12 mouse cellular contexts compared by ENCODE assay signal in the genomic region with DNA sequence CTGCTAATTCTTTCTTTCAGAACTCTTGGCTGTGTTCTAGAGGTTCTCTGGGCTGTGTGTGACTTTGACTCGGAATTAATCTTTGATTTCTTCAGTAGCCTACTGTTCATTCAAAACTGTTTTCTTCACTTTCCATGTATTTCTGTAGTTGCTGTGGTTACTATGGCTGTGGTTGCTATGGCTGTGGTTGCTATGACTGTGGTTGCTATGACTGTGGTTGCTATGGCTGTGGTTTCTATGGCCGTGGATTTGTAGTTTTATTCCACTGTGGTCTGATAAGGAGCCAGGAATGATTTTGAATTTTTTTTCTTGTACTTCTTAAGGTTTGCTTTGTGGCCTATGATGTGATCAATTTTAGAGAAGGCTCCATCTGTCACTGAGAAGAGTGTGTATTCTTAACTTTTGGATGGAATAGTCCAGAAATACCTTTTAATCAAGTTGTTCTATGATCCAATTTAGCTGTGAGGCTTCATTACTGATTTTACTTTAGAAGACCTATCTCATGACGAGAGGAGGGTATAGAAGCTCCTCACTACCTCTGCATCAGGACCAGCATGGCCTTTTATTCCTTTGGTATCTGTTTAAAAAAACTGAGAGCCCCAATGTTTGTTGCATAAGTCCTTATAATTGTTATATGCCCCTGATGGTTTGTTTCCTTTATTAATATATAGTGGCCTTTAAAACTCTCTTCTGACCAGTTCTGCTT. TPM values are rescaled to one million over a fixed set of nuclear protein-coding genes. Genes with fewer than 3 reads are reported as not detected.
DNase-seq lines count a peak whose midpoint lies in the region; ATAC-seq and TF ChIP-seq lines count a peak whose summit lies in the region.
"Had no signal": no experiment of that assay in that cellular context is flagged by ENCODE, and none has a peak within 500 bp of the region (broad histone marks: within the 10 kb centered on the region; RNA-seq: fewer than 3 reads in every experiment).

No protein-coding gene starts in this region.

- peaks cover 2% of the 10 kb centered on the region for H3K27me3 ChIP-seq in CH12.LX (replicated peaks)
- no peaks in the 10 kb centered on the region for H3K27me3 ChIP-seq in embryonic facial prominence, embryonic 11.5 days (ENCODE audit: control insufficient read depth, insufficient read depth, low read length)
- H3K27me3 ChIP-seq in hindbrain, embryonic 16.5 days (replicated peaks; ENCODE audit: control insufficient read depth, insufficient read depth, low read length) = no peaks in the 10 kb centered on the region
- no peaks in the 10 kb centered on the region for H3K27me3 ChIP-seq in midbrain, embryonic 13.5 days
- H3K27me3 ChIP-seq in liver, embryonic 12.5 days (replicated peaks) = 0 out of 2 replicates have a peak, but pooled peaks cover 7% of the 10 kb centered on the region
- no peaks in the 10 kb centered on the region for H3K27me3 ChIP-seq in heart, embryonic 11.5 days (ENCODE audit: control insufficient read depth, insufficient read depth, low read length)

- H3K9ac ChIP-seq in CH12.LX (ENCODE audit: insufficient read depth, low read depth) = no peak overlapping the region
- H3K9ac ChIP-seq in embryonic facial prominence, embryonic 11.5 days (replicated peaks; ENCODE audit: low read length) = no peak overlapping the region
- no peak overlapping the region for H3K9ac ChIP-seq in hindbrain, embryonic 16.5 days (ENCODE audit: low read depth, low read length)
- no peak overlapping the region for H3K9ac ChIP-seq in midbrain, embryonic 13.5 days (replicated peaks)
- H3K9ac ChIP-seq in liver, embryonic 12.5 days = no peak overlapping the region
- no peak overlapping the region for H3K9ac ChIP-seq in heart, embryonic 11.5 days (ENCODE audit: low read depth, low read length)

- H3K9me3 ChIP-seq in CH12.LX (replicated peaks; ENCODE audit: low read length) = no peaks in the 10 kb centered on the region
- no peaks in the 10 kb centered on the region for H3K9me3 ChIP-seq in embryonic facial prominence, embryonic 11.5 days (replicated peaks; ENCODE audit: control insufficient read depth, low read length)
- no peaks in the 10 kb centered on the region for H3K9me3 ChIP-seq in hindbrain, embryonic 16.5 days (ENCODE audit: control insufficient read depth, low read length)
- H3K9me3 ChIP-seq in midbrain, embryonic 13.5 days = no peaks in the 10 kb centered on the region
- H3K9me3 ChIP-seq in liver, embryonic 12.5 days (replicated peaks) = no peaks in the 10 kb centered on the region
- no peaks in the 10 kb centered on the region for H3K9me3 ChIP-seq in heart, embryonic 11.5 days (replicated peaks; ENCODE audit: control insufficient read depth, low read length)
- H3K9me3 ChIP-seq: G1E had no signal

- in situ Hi-C loops in CH12.LX (cut with MboI; ENCODE audit: low pct_ligation_motif_present, low pct_unique_long_range_greater_than_20kb, low sequenced_read_pairs) = no loop called here

- ATAC-seq in embryonic facial prominence, embryonic 11.5 days (replicated peaks; ENCODE audit: insufficient number of reproducible peaks, low FRiP score, low TSS enrichment, low read depth) = no peak
- peak; percentile 96 for ATAC-seq in hindbrain, embryonic 16.5 days
- ATAC-seq in midbrain, embryonic 13.5 days = peak; percentile 97
- no peak for ATAC-seq in liver, embryonic 12.5 days
- no peak for ATAC-seq in heart, embryonic 11.5 days (replicated peaks; ENCODE audit: insufficient number of reproducible peaks, low FRiP score, low TSS enrichment)

- peaks cover 4% of the 10 kb centered on the region in 2 experiments; a peak in 2 of 4 replicates for H3K4me1 ChIP-seq in CH12.LX (ENCODE audit: control insufficient read depth in 1 of 2, insufficient read depth in 2 of 2)
- H3K4me1 ChIP-seq in embryonic facial prominence, embryonic 11.5 days (ENCODE audit: control insufficient read depth, insufficient read depth, low read length) = no peaks in the 10 kb centered on the region
- peaks cover 11% of the 10 kb centered on the region for H3K4me1 ChIP-seq in hindbrain, embryonic 16.5 days (ENCODE audit: control insufficient read depth, insufficient read depth, low read depth, low read length)
- H3K4me1 ChIP-seq in midbrain, embryonic 13.5 days (replicated peaks) = peaks cover 18% of the 10 kb centered on the region
- no peaks in the 10 kb centered on the region for H3K4me1 ChIP-seq in liver, embryonic 12.5 days
- no peaks in the 10 kb centered on the region for H3K4me1 ChIP-seq in heart, embryonic 11.5 days (ENCODE audit: control insufficient read depth, insufficient read depth, low read length)

- H3K36me3 ChIP-seq in CH12.LX (replicated peaks in 1 of 2; ENCODE audit: control insufficient read depth in 1 of 2, insufficient read depth in 1 of 2, low read length in 1 of 2) = no peaks in the 10 kb centered on the region
- no peaks in the 10 kb centered on the region for H3K36me3 ChIP-seq in embryonic facial prominence, embryonic 11.5 days (replicated peaks; ENCODE audit: control insufficient read depth, insufficient read depth, low read depth, low read length)
- no peaks in the 10 kb centered on the region for H3K36me3 ChIP-seq in hindbrain, embryonic 16.5 days (ENCODE audit: control insufficient read depth, insufficient read depth, low read length)
- no peaks in the 10 kb centered on the region for H3K36me3 ChIP-seq in midbrain, embryonic 13.5 days
- no peaks in the 10 kb centered on the region for H3K36me3 ChIP-seq in liver, embryonic 12.5 days
- no peaks in the 10 kb centered on the region for H3K36me3 ChIP-seq in heart, embryonic 11.5 days (ENCODE audit: control insufficient read depth, insufficient read depth, low read length)
- H3K36me3 ChIP-seq: G1E had no signal

- no peak overlapping the region for H3K4me2 ChIP-seq in CH12.LX (ENCODE audit: insufficient read depth, low read depth, poor library complexity, severe bottlenecking)
- no peak overlapping the region for H3K4me2 ChIP-seq in embryonic facial prominence, embryonic 11.5 days (ENCODE audit: low read depth, low read length)
- no peak overlapping the region for H3K4me2 ChIP-seq in hindbrain, embryonic 16.5 days (ENCODE audit: low read length)
- no peak overlapping the region for H3K4me2 ChIP-seq in midbrain, embryonic 13.5 days (replicated peaks)
- no peak overlapping the region for H3K4me2 ChIP-seq in liver, embryonic 12.5 days
- no peak overlapping the region for H3K4me2 ChIP-seq in heart, embryonic 11.5 days

- dilution Hi-C loops in CH12.LX (cut with MboI; ENCODE audit: extremely low pct_ligation_motif_present, extremely low pct_unique_long_range_greater_than_20kb, low sequenced_read_pairs) = no loop called here

- WGBS in embryonic facial prominence, embryonic 11.5 days = 70% methylated on average over 3 of the region's 3 CpGs
- 26% methylated on average over 3 of the region's 3 CpGs for WGBS in hindbrain, embryonic 16.5 days
- 22% methylated on average over 3 of the region's 3 CpGs for WGBS in midbrain, embryonic 13.5 days
- WGBS in liver, embryonic 12.5 days (ENCODE audit: insufficient replicate concordance) = 33% methylated on average over 3 of the region's 3 CpGs
- WGBS in heart, embryonic 11.5 days (ENCODE audit: insufficient replicate concordance) = 51% methylated on average over 3 of the region's 3 CpGs

- no peak for TF ChIP-seq POLR2A in CH12.LX (IDR thresholded peaks at IDR 0.05; ENCODE audit: low read depth, low read length)

- TF ChIP-seq EP300 in CH12.LX (IDR thresholded peaks at IDR 0.05; ENCODE audit: low read length) = no peak

- H3K79me2 ChIP-seq in CH12.LX (replicated peaks; ENCODE audit: control insufficient read depth, extremely low read depth, insufficient read depth, poor library complexity, severe bottlenecking) = no peaks in the 10 kb centered on the region

- no peak overlapping the region for H3K27ac ChIP-seq in CH12.LX (ENCODE audit: insufficient read depth, low read depth)
- H3K27ac ChIP-seq in embryonic facial prominence, embryonic 11.5 days (replicated peaks; ENCODE audit: low read depth, low read length) = no peak overlapping the region
- H3K27ac ChIP-seq in hindbrain, embryonic 16.5 days (ENCODE audit: low read depth, low read length) = peak overlapping the region; percentile 29; the same call in 1 of the 2 replicates
- H3K27ac ChIP-seq in midbrain, embryonic 13.5 days = peak overlapping the region; percentile 64
- H3K27ac ChIP-seq in liver, embryonic 12.5 days = no peak overlapping the region
- H3K27ac ChIP-seq in heart, embryonic 11.5 days (ENCODE audit: low read depth, low read length) = no peak overlapping the region

- no peak for TF ChIP-seq CTCF in CH12.LX (conservative IDR thresholded peaks at IDR 0.05 in 1 of 2, IDR thresholded peaks at IDR 0.05 in 1 of 2; ENCODE audit: low read depth in 2 of 2, low read length in 2 of 2)

- no peak for TF ChIP-seq RAD21 in CH12.LX (IDR thresholded peaks at IDR 0.05; ENCODE audit: low read depth, low read length)

- H3K4me3 ChIP-seq in CH12.LX (replicated peaks in 1 of 3; ENCODE audit: low read depth in 2 of 3, low read length in 2 of 3, poor library complexity in 1 of 3) = no peak overlapping the region
- no peak overlapping the region for H3K4me3 ChIP-seq in embryonic facial prominence, embryonic 11.5 days (ENCODE audit: low read depth, low read length)
- H3K4me3 ChIP-seq in hindbrain, embryonic 16.5 days (ENCODE audit: low read length) = no peak overlapping the region
- no peak overlapping the region for H3K4me3 ChIP-seq in midbrain, embryonic 13.5 days (replicated peaks)
- no peak overlapping the region for H3K4me3 ChIP-seq in liver, embryonic 12.5 days
- H3K4me3 ChIP-seq in heart, embryonic 11.5 days (ENCODE audit: low read depth, low read length) = no peak overlapping the region

- peak; percentile 12 for DNase-seq in CH12.LX (ENCODE audit: extremely low read depth)
- DNase-seq in embryonic facial prominence, embryonic 11.5 days (ENCODE audit: low spot score) = peak; percentile 31
- DNase-seq in heart, adult 18-20 months = no peak
- no peak for DNase-seq in spleen, adult 12 weeks (ENCODE audit: low spot score)
- DNase-seq: cerebellum, adult 18-20 months had no signal

TF ChIP-seq in CH12.LX, 34 proteins besides CTCF, POLR2A, EP300 and RAD21:
- peak; percentile 82 for TF ChIP-seq MXI1 (IDR thresholded peaks at IDR 0.05; ENCODE audit: low read depth, low read length)
- no peak for TF ChIP-seq TBP (conservative IDR thresholded peaks at IDR 0.05; ENCODE audit: low read depth, low read length)
- TF ChIP-seq ETS1 (conservative IDR thresholded peaks at IDR 0.05; ENCODE audit: low read depth, low read length) = no peak

RNA-seq across cellular contexts. Expression of a gene that starts 16.6 kb away (rescaled TPM):
- total RNA-seq in CH12.LX (2012; rRNA removed) (not detected in 2 replicates), CH12.LX (2014; rRNA removed) (not detected in 2 replicates)
- not detected in 2 replicates for polyA plus RNA-seq in CH12.LX (2012; ENCODE audit: insufficient read length, low read depth)
- 0.52 TPM in 1 of 2 replicates, not detected in the other for polyA plus RNA-seq in embryonic facial prominence, embryonic 11.5 days (2014; fragmentation: Nextera tagmentation; extraction: Ambion mirVana)
- 1.4 and 1.9 TPM in 2 replicates for polyA plus RNA-seq in hindbrain, embryonic 16.5 days (2015; fragmentation: Nextera tagmentation; extraction: Ambion mirVana)
- polyA plus RNA-seq in midbrain, embryonic 13.5 days (2015; fragmentation: Nextera tagmentation; extraction: Ambion mirVana) = 0.31 and 0.35 TPM in 2 replicates
- total RNA-seq in heart, adult 18-20 months (2021) = not detected
- not detected in 2 replicates for polyA plus RNA-seq in liver, embryonic 12.5 days (2016; fragmentation: Nextera tagmentation; extraction: Ambion mirVana)
- polyA plus RNA-seq in heart, embryonic 11.5 days (2014; fragmentation: Nextera tagmentation; extraction: Ambion mirVana) = not detected in 2 replicates
- total RNA-seq: G1E had no signal
- polyA plus RNA-seq: G1E; heart, embryonic 16.5 days; liver, embryonic 16.5 days had no signal

Comparison
In these comparisons a context has a peak if more than half of its experiments do, and no peak if none do; other contexts are left out.
1. DNase-seq: peak in CH12.LX (single experiment) and embryonic facial prominence, embryonic 11.5 days (single experiment); none in heart, adult 18-20 months (0 of 2) and spleen, adult 12 weeks (single experiment).
2. H3K27ac ChIP-seq: peak in hindbrain, embryonic 16.5 days (single experiment) and midbrain, embryonic 13.5 days (single experiment); none in CH12.LX (single experiment), embryonic facial prominence, embryonic 11.5 days (single experiment), liver, embryonic 12.5 days (single experiment) and heart, embryonic 11.5 days (single experiment).
3. ATAC-seq: peak in hindbrain, embryonic 16.5 days (single experiment) and midbrain, embryonic 13.5 days (single experiment); none in embryonic facial prominence, embryonic 11.5 days (single experiment), liver, embryonic 12.5 days (single experiment) and heart, embryonic 11.5 days (single experiment).